Mouse (Mus musculus): ENCODE results near the gene BC024978.

The BC024978 gene

GRCm38 (mm10) chr7:27259771-27260170 is 64.2 kb downstream of the BC024978 start:
- DNase-seq, result no peak
